Comparison of ENCODE assay signal across 21 mouse cellular contexts in the genomic region with DNA sequence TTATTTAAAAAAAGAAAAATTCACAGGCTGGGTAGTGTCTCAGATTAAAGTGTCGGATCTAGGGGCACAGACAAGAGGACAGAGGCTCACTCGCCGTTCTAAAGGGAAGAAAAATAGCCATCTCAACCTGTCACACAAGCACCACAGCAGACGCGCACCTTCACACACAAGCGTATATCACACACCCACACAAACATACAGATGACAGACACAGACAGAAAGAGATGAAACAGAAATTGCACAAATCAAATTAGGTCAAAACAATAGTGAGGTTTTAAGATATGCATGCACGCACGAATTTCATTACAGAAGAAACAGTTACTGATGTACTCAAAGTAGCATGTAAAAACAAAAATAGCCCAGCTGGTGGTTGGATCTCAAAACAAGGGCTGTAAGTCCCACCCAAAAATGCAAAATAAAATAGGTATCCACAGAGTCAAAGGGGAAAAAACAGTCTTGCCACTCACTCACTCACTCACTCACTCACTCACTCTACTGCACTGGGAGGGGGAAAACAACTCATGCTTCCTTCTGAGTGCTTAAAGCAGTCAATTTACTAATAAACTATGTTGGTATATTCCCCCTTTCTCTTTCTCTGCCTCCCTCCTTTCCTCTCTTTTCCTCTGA. TPM values are rescaled to one million over a fixed set of nuclear protein-coding genes. Genes with fewer than 3 reads are reported as not detected.
DNase-seq lines count a peak whose midpoint lies in the region; ATAC-seq and TF ChIP-seq lines count a peak whose summit lies in the region.
"Had no signal": no experiment of that assay in that cellular context is flagged by ENCODE, and none has a peak within 500 bp of the region (broad histone marks: within the 10 kb centered on the region; RNA-seq: fewer than 3 reads in every experiment).

No protein-coding gene starts in this region.

- WGBS in spleen, adult 2 months = 53% methylated on average over 8 of the region's 8 CpGs
- whole genome bisulfite sequencing in heart, embryonic 10.5 days = 79% methylated on average over 8 of the region's 8 CpGs

- ATAC-seq in inflammation-experienced regulatory T-cells, adult 6 months = peak; percentile 32
- ATAC-seq: forebrain, embryonic 13.5 days; forebrain, postnatal 0 days; hindbrain, postnatal 0 days; intestine, embryonic 16.5 days had no signal

- peak overlapping the region; percentile 51 for H3K27ac ChIP-seq in spleen, adult 2 months (ENCODE audit: insufficient read depth, low read length)
- H3K27ac ChIP-seq in heart, embryonic 10.5 days = no peak overlapping the region
- H3K27ac ChIP-seq: embryonic facial prominence, embryonic 10.5 days; forebrain, embryonic 13.5 days; hindbrain, embryonic 13.5 days; hindbrain, postnatal 0 days had no signal

- no peaks in the 10 kb centered on the region for H3K36me3 ChIP-seq in spleen, adult 2 months (ENCODE audit: control insufficient read depth, insufficient read depth, low read length)
- H3K36me3 ChIP-seq in heart, embryonic 10.5 days = no peaks in the 10 kb centered on the region
- H3K36me3 ChIP-seq: embryonic facial prominence, embryonic 10.5 days; hindbrain, embryonic 13.5 days had no signal

- peaks cover 46% of the 10 kb centered on the region for H3K4me1 ChIP-seq in spleen, adult 2 months (ENCODE audit: control insufficient read depth, insufficient read depth, insufficient read length)
- H3K4me1 ChIP-seq in heart, embryonic 10.5 days = peaks cover 74% of the 10 kb centered on the region
- H3K4me1 ChIP-seq: hindbrain, embryonic 13.5 days had no signal

- DNase-seq in spleen, adult 2 months (ENCODE audit: low read depth in 1 of 2, low spot score in 2 of 2) = no peak
- DNase-seq in spleen, adult 18-20 months = no peak
- DNase-seq in T-cell, adult 2 months (ENCODE audit: low spot score) = peak; percentile 73
- DNase-seq in cerebellum, postnatal 4 days (ENCODE audit: low spot score in 2 of 2) = no peak
- DNase-seq in adrenal gland, adult 2 months = no peak
- no peak for DNase-seq in heart, embryonic 10.5 days (ENCODE audit: low spot score)
- DNase-seq: adrenal gland, postnatal 25 days; B cell, adult 2 months; cerebellum, adult 18-20 months; cerebellum, adult 9-11 months; cerebellum, postnatal 36 days; forebrain, postnatal 0 days; gastrocnemius, postnatal 14 days; heart, postnatal 10 days; heart, postnatal 4 days had no signal

- TF ChIP-seq CTCF in spleen, adult 2 months (IDR thresholded peaks at IDR 0.05; ENCODE audit: extremely low read depth, insufficient read depth, insufficient read length, insufficient replicate concordance) = no peak

- H3K4me3 ChIP-seq in spleen, adult 2 months (ENCODE audit: extremely low read depth, insufficient read depth, insufficient read length) = no peak overlapping the region
- H3K4me3 ChIP-seq in heart, embryonic 10.5 days = no peak overlapping the region
- H3K4me3 ChIP-seq: embryonic facial prominence, embryonic 10.5 days; forebrain, embryonic 13.5 days; hindbrain, embryonic 13.5 days had no signal

- H3K9me3 ChIP-seq in heart, embryonic 10.5 days = no peaks in the 10 kb centered on the region
- H3K9me3 ChIP-seq: embryonic facial prominence, embryonic 10.5 days; forebrain, embryonic 13.5 days; hindbrain, embryonic 13.5 days had no signal

- no peak for TF ChIP-seq POLR2A in spleen, adult 2 months (IDR thresholded peaks at IDR 0.05; ENCODE audit: low read depth, low read length)

- no peaks in the 10 kb centered on the region for H3K27me3 ChIP-seq in spleen, adult 2 months (ENCODE audit: control insufficient read depth, insufficient read depth, low read length)
- no peaks in the 10 kb centered on the region for H3K27me3 ChIP-seq in heart, embryonic 10.5 days (ENCODE audit: insufficient read depth, poor library complexity, severe bottlenecking)
- H3K27me3 ChIP-seq: forebrain, embryonic 13.5 days; hindbrain, embryonic 13.5 days had no signal

RNA-seq across cellular contexts. Expression of a gene that starts 23.9 kb away (rescaled TPM):
- polyA plus RNA-seq in spleen, adult 2 months (2012; rRNA removed) = 14.4 and 29.0 TPM in 2 replicates
- polyA plus RNA-seq in inflammation-experienced regulatory T-cells, adult 6 months (2017; shearing (Covaris generic)) = 1 to 10 TPM; 3.3 to 5.3 (median 4.5) TPM
- total RNA-seq in adrenal gland, adult 2 months (2021) = 10 to 100 TPM; 27.5 TPM
- 14.8 and 24.6 TPM in 2 replicates for polyA plus RNA-seq in adrenal gland, adult 2 months (2012; rRNA removed)
- 51.8 and 57.5 TPM in 2 replicates for polyA plus RNA-seq in heart, embryonic 10.5 days (2016; fragmentation: Nextera tagmentation; extraction: Ambion mirVana)
